Mouse (Mus musculus): Measurements from ENCODE around the gene Ranbp10. TPM values are rescaled to one million over a fixed set of nuclear protein-coding genes. Genes with fewer than 3 reads are reported as not detected.

Gene Ranbp10
- polyA plus RNA-seq, 1 experiment, result 15.6 TPM

- no peak for TF ChIP-seq TCF12 (IDR thresholded peaks at IDR 0.05; ENCODE audit: insufficient read depth, poor library complexity, severe bottlenecking)
- no peak for TF ChIP-seq MYOD1 (IDR thresholded peaks at IDR 0.05; ENCODE audit: control insufficient read depth in 1 of 3, insufficient read length in 2 of 3, low read depth in 2 of 3)
- TF ChIP-seq MYOG (IDR thresholded peaks at IDR 0.05; ENCODE audit: control insufficient read depth in 1 of 3, insufficient read depth in 1 of 3, insufficient read length in 2 of 3, low read depth in 2 of 3), result no peak
- TF ChIP-seq POLR2A (IDR thresholded peaks at IDR 0.05; ENCODE audit: insufficient read length, low read depth), result no peak
- no peak for TF ChIP-seq E2F4 (IDR thresholded peaks at IDR 0.05; ENCODE audit: insufficient read depth)
- TF ChIP-seq REST (IDR thresholded peaks at IDR 0.05; ENCODE audit: insufficient read depth, insufficient read length), result no peak
- no peak for TF ChIP-seq MAX (IDR thresholded peaks at IDR 0.05; ENCODE audit: low read depth)
- no peak for TF ChIP-seq CEBPB (IDR thresholded peaks at IDR 0.05; ENCODE audit: insufficient read depth, poor library complexity, severe bottlenecking)
- TF ChIP-seq TCF3 (IDR thresholded peaks at IDR 0.05; ENCODE audit: insufficient read length, low read depth), result no peak
- TF ChIP-seq SRF (IDR thresholded peaks at IDR 0.05; ENCODE audit: control insufficient read depth, insufficient read length, low read depth), result no peak
- no peak for TF ChIP-seq POLR2AphosphoS2 (IDR thresholded peaks at IDR 0.05; ENCODE audit: insufficient read length, low read depth)
- TF ChIP-seq USF1 (IDR thresholded peaks at IDR 0.05; ENCODE audit: low read depth), result no peak
- peaks cover 10% of the 10 kb centered on the region for H3K36me3 ChIP-seq (ENCODE audit: control insufficient read depth, insufficient read depth)
- H3K79me2 ChIP-seq (ENCODE audit: control insufficient read depth, insufficient read depth), result no peaks in the 10 kb centered on the region
- no peak overlapping the region for H3K4me2 ChIP-seq (ENCODE audit: low read depth)
- H3K4me3 ChIP-seq, result no peak overlapping the region
- H3ac ChIP-seq (ENCODE audit: control insufficient read depth, insufficient read length), result no peak overlapping the region
- H3K27me3 ChIP-seq (ENCODE audit: control insufficient read depth, insufficient read depth, insufficient read length), result no peaks in the 10 kb centered on the region
Observed at GRCm38 (mm10) chr8:105777833-105778232, 49.3 kb downstream of the Ranbp10 start.

GRCm38 (mm10) chr8:105774498-105774897 is 52.7 kb downstream of the Ranbp10 start:
- H3K4me3 ChIP-seq, result no peak overlapping the region
- H3K27me3 ChIP-seq (ENCODE audit: control insufficient read depth, insufficient read depth, insufficient read length), result no peaks in the 10 kb centered on the region
- H3K36me3 ChIP-seq (ENCODE audit: control insufficient read depth, insufficient read depth), result peaks cover 20% of the 10 kb centered on the region
- no peak overlapping the region for H3ac ChIP-seq (ENCODE audit: control insufficient read depth, insufficient read length)
- no peaks in the 10 kb centered on the region for H3K79me2 ChIP-seq (ENCODE audit: control insufficient read depth, insufficient read depth)
- no peak for TF ChIP-seq CEBPB (IDR thresholded peaks at IDR 0.05; ENCODE audit: insufficient read depth, poor library complexity, severe bottlenecking)
- no peak overlapping the region for H3K4me2 ChIP-seq (ENCODE audit: low read depth)

GRCm38 (mm10) chr8:105773441-105773861 is 53.7 kb downstream of the Ranbp10 start:
- TF ChIP-seq POLR2AphosphoS2 (IDR thresholded peaks at IDR 0.05; ENCODE audit: insufficient read length, low read depth) (no peak), TCF3 (IDR thresholded peaks at IDR 0.05; ENCODE audit: insufficient read length, low read depth) (no peak), E2F4 (IDR thresholded peaks at IDR 0.05; ENCODE audit: insufficient read depth) (no peak), MYOD1 (IDR thresholded peaks at IDR 0.05; ENCODE audit: control insufficient read depth in 1 of 3, insufficient read length in 2 of 3, low read depth in 2 of 3) (no peak), MAX (IDR thresholded peaks at IDR 0.05; ENCODE audit: low read depth) (no peak), POLR2A (IDR thresholded peaks at IDR 0.05; ENCODE audit: insufficient read length, low read depth) (no peak), MYOG (IDR thresholded peaks at IDR 0.05; ENCODE audit: control insufficient read depth in 1 of 3, insufficient read depth in 1 of 3, insufficient read length in 2 of 3, low read depth in 2 of 3) (no peak), TCF12 (IDR thresholded peaks at IDR 0.05; ENCODE audit: insufficient read depth, poor library complexity, severe bottlenecking) (no peak), REST (IDR thresholded peaks at IDR 0.05; ENCODE audit: insufficient read depth, insufficient read length) (no peak), SRF (IDR thresholded peaks at IDR 0.05; ENCODE audit: control insufficient read depth, insufficient read length, low read depth) (no peak), CEBPB (IDR thresholded peaks at IDR 0.05; ENCODE audit: insufficient read depth, poor library complexity, severe bottlenecking) (no peak), USF1 (IDR thresholded peaks at IDR 0.05; ENCODE audit: low read depth) (no peak)
- peaks cover 20% of the 10 kb centered on the region for H3K36me3 ChIP-seq (ENCODE audit: control insufficient read depth, insufficient read depth)
- no peak overlapping the region for H3K4me3 ChIP-seq
- H3K79me2 ChIP-seq (ENCODE audit: control insufficient read depth, insufficient read depth), result no peaks in the 10 kb centered on the region
- no peak overlapping the region for H3K4me2 ChIP-seq (ENCODE audit: low read depth)
- H3ac ChIP-seq (ENCODE audit: control insufficient read depth, insufficient read length), result no peak overlapping the region
- no peaks in the 10 kb centered on the region for H3K27me3 ChIP-seq (ENCODE audit: control insufficient read depth, insufficient read depth, insufficient read length)

GRCm38 (mm10) chr8:105771398-105772175 is 55.6 kb downstream of the Ranbp10 start:
- no peaks in the 10 kb centered on the region for H3K27me3 ChIP-seq (ENCODE audit: control insufficient read depth, insufficient read depth, insufficient read length)
- H3ac ChIP-seq (ENCODE audit: control insufficient read depth, insufficient read length), result no peak overlapping the region
- H3K4me3 ChIP-seq, result no peak overlapping the region
- TF ChIP-seq TCF12 (IDR thresholded peaks at IDR 0.05; ENCODE audit: insufficient read depth, poor library complexity, severe bottlenecking) (no peak), MAX (IDR thresholded peaks at IDR 0.05; ENCODE audit: low read depth) (no peak), TCF3 (IDR thresholded peaks at IDR 0.05; ENCODE audit: insufficient read length, low read depth) (no peak), MYOD1 (IDR thresholded peaks at IDR 0.05; ENCODE audit: control insufficient read depth in 1 of 3, insufficient read length in 2 of 3, low read depth in 2 of 3) (no peak), POLR2A (IDR thresholded peaks at IDR 0.05; ENCODE audit: insufficient read length, low read depth) (no peak), USF1 (IDR thresholded peaks at IDR 0.05; ENCODE audit: low read depth) (no peak), CEBPB (IDR thresholded peaks at IDR 0.05; ENCODE audit: insufficient read depth, poor library complexity, severe bottlenecking) (no peak), SRF (IDR thresholded peaks at IDR 0.05; ENCODE audit: control insufficient read depth, insufficient read length, low read depth) (no peak), POLR2AphosphoS2 (IDR thresholded peaks at IDR 0.05; ENCODE audit: insufficient read length, low read depth) (no peak), MYOG (IDR thresholded peaks at IDR 0.05; ENCODE audit: control insufficient read depth in 1 of 3, insufficient read depth in 1 of 3, insufficient read length in 2 of 3, low read depth in 2 of 3) (no peak), REST (IDR thresholded peaks at IDR 0.05; ENCODE audit: insufficient read depth, insufficient read length) (no peak), E2F4 (IDR thresholded peaks at IDR 0.05; ENCODE audit: insufficient read depth) (no peak)
- no peak overlapping the region for H3K4me2 ChIP-seq (ENCODE audit: low read depth)
- peaks cover 20% of the 10 kb centered on the region for H3K36me3 ChIP-seq (ENCODE audit: control insufficient read depth, insufficient read depth)
- H3K79me2 ChIP-seq (ENCODE audit: control insufficient read depth, insufficient read depth), result no peaks in the 10 kb centered on the region

Data from myocyte (in vitro differentiated cells).